Mouse (Mus musculus): ENCODE measurements at regions not wholly inside any gene's neighbourhood (a gene's known extent, or its start where the extent isn't known, plus 50 kb on each side); places are given as distances from the start of the nearest gene placed in this dataset.
"Not testable (repeated sequence)": the region's sequence is repeated elsewhere in the genome, so short reads cannot be mapped to it uniquely, and the experiment has no call there.

DNA sequence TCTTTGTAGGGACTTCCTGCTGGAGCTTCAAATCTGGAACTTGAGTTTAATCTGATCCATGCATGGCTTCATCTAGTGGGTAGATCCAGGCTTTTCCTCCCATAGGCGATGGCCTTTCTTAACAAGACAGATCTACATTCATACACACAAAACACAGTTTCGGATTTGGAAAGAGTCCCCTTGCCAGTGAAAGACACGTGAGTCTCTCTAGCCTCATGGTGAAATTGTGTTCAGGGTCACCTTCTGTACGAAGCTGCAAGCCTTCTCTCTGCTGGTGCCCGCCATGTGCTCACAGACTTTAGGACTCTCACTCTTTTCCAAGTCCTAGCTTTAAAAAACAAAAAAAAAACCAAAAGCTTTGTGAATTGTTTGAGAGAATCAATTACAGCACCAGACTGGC lies 51.4 kb upstream of the Dlx2 start:
- no peak overlapping the region for H3K9ac ChIP-seq
- H3K27me3 ChIP-seq = peaks cover 12% of the 10 kb centered on the region; the same call in 1 of the 2 replicates
- no peak for ATAC-seq (ENCODE audit: low FRiP score)
- H3K4me2 ChIP-seq = no peak overlapping the region
- no peaks in the 10 kb centered on the region for H3K9me3 ChIP-seq
- no peak overlapping the region for H3K4me3 ChIP-seq (replicated peaks)
- H3K4me1 ChIP-seq = peaks cover 5% of the 10 kb centered on the region
- no peaks in the 10 kb centered on the region for H3K36me3 ChIP-seq (replicated peaks)
- no peak overlapping the region for H3K27ac ChIP-seq
- WGBS = 81% methylated on average over 5 of the region's 5 CpGs

DNA sequence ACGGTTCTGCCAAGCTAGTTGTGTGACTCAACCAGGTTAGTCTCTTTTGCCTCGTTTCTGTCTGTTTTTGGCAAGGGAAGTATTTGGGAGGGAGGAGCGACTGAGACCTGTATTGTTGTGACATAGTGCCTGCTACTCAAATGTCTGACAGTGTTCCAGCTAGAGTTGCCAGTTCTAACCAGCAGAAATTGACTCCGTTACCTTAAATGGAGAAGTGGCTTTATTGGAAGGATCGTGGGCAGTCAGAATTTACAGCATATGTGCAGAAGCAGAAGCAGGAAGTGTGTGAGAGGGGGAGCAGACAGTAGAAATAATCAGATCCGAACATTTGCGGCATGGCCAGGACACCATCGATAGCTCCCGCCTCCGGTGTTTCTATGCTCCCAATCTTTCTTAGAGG lies 51.8 kb upstream of the Dlx2 start:
- H3K27ac ChIP-seq = no peak overlapping the region
- H3K9ac ChIP-seq = no peak overlapping the region
- H3K9me3 ChIP-seq = no peaks in the 10 kb centered on the region
- peaks cover 12% of the 10 kb centered on the region; the same call in 1 of the 2 replicates for H3K27me3 ChIP-seq
- H3K4me3 ChIP-seq (replicated peaks) = no peak overlapping the region
- no peaks in the 10 kb centered on the region for H3K36me3 ChIP-seq (replicated peaks)
- H3K4me1 ChIP-seq = peaks cover 5% of the 10 kb centered on the region
- no peak overlapping the region for H3K4me2 ChIP-seq
- no peak for ATAC-seq (ENCODE audit: low FRiP score)
- 68% methylated on average over 10 of the region's 10 CpGs for WGBS

DNA sequence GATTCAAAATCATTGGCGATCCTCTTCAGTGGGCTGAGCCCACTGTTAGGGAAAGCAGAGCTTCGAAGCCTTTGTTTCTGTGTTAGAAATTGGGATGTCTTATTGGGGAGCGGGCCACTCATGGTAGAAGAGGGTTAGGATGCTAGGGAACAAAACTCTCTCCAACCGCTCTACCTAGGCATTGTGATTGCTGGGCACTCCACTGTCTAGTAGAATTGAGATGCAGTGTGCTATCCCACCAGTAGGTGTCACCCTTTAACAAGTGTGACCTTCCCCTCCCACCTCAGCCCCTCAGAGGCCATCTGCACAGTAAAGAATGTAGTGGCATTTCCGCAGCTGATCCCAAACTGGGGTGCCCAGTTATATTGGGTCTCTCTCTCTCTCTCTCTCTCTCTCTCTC lies 52.2 kb upstream of the Dlx2 start:
- Histone ChIP-seq H3K9ac (no peak overlapping the region), H3K27ac (no peak overlapping the region), H3K4me1 (peaks cover 5% of the 10 kb centered on the region), H3K9me3 (no peaks in the 10 kb centered on the region), H3K36me3 (replicated peaks) (no peaks in the 10 kb centered on the region), H3K4me2 (no peak overlapping the region), H3K27me3 (peaks cover 12% of the 10 kb centered on the region; the same call in 1 of the 2 replicates), H3K4me3 (replicated peaks) (no peak overlapping the region)
- 13% methylated on average over 5 of the region's 5 CpGs for WGBS
- ATAC-seq (ENCODE audit: low FRiP score) = peak; percentile 85

DNA sequence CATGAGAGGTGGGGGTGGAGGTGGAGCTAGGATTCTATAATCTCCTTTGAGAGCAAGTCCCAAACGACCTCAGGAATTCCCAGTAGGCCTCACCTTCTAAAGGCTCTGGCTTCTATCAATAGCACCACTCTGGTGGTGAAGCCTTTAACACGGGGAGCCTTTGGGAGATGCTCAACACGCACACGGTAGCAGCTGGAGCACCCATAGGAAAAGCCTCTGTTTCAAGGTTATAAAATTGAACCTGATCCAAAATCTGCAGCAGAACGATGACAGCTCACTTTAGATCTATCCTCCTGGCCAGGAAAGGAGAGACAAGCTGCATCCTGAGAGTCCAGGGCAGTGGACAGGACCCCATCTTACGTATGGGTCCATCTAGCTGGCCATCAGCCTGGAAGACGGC lies 53.7 kb upstream of the Dlx2 start:
- Histone ChIP-seq H3K27ac (no peak overlapping the region), H3K4me2 (no peak overlapping the region), H3K9ac (no peak overlapping the region), H3K36me3 (replicated peaks) (no peaks in the 10 kb centered on the region), H3K9me3 (no peaks in the 10 kb centered on the region), H3K4me3 (replicated peaks) (no peak overlapping the region), H3K4me1 (peaks cover 5% of the 10 kb centered on the region; the same call in 1 of the 2 replicates), H3K27me3 (peaks cover 12% of the 10 kb centered on the region; the same call in 1 of the 2 replicates)
- WGBS = 69% methylated on average over 7 of the region's 7 CpGs
- ATAC-seq (ENCODE audit: low FRiP score) = no peak

DNA sequence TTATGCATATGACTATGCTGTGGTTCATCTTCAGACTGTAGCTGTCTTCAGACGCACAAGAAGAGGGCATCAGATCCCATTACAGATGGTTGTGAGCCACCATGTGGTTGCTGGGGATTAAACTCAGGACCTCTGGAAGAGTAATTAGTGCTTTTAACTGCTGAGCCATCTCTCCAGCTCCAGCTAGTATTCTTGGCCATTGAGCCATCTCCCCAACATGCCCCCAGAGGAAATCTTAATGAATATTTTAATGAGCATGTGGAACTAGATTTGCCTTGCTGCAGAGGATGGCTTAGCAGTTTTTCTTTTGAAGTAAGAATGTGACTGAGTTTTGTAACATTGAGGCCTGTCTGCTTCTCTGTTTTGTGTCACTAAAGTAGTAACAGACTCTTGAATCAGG lies 54.4 kb upstream of the Dlx2 start:
- no peak; the same call in 1 of the 2 replicates for ATAC-seq (ENCODE audit: low FRiP score)
- Histone ChIP-seq H3K4me2 (no peak overlapping the region), H3K27ac (no peak overlapping the region), H3K4me3 (replicated peaks) (no peak overlapping the region), H3K36me3 (replicated peaks) (no peaks in the 10 kb centered on the region), H3K9ac (no peak overlapping the region), H3K9me3 (no peaks in the 10 kb centered on the region), H3K4me1 (peaks cover 5% of the 10 kb centered on the region; the same call in 1 of the 2 replicates), H3K27me3 (peaks cover 12% of the 10 kb centered on the region; the same call in 1 of the 2 replicates)
- 41% methylated on average over 1 of the region's 1 CpGs for WGBS

DNA sequence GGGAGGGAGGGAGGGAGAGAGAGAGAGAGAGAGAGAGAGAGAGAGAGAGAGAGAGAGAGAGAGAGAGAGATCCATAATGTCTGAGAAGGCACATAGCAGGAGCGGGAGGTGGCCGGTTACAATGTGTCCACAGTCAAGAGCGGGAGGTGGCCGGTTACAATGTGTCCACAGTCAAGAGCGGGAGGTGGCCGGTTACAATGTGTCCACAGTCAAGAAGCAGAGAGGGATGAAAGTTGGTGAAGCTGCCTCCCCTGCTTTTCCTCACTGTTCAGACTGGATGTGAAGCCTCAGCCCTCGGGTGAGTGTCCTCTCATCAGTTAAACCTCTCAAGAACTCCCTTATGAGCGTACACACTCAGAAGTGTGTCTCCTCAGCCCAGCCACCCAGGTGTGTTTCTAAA lies 57.2 kb upstream of the Dlx2 start:
- not testable (repeated sequence) for H3K4me2 ChIP-seq; ATAC-seq (ENCODE audit: low FRiP score); H3K36me3 ChIP-seq (replicated peaks); H3K9me3 ChIP-seq; H3K4me3 ChIP-seq (replicated peaks); H3K9ac ChIP-seq; H3K27me3 ChIP-seq; H3K27ac ChIP-seq
- WGBS = 92% methylated on average over 8 of the region's 8 CpGs
- peaks cover 13% of the 10 kb centered on the region for H3K4me1 ChIP-seq

DNA sequence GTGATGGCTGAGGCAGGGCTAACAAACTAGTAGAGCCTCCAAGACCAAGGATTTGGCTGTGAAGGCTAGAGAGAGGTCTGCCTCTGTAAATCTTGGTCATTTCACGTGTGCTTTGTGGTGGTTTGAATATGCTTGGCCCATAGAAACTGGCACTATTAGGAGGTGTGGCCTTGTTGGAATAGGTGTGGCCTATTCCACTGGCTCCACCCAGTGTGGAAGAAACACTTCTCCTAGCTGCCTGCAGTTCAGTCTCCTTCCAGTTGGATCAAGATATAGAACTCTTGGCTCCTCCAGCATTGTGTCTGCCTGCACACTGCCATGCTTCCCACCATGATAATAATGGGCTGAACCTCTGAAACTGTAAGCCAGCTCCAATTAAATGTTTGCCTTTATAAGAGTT lies 59.1 kb upstream of the Dlx2 start:
- 88% methylated on average over 1 of the region's 1 CpGs for WGBS
- no peak overlapping the region for H3K4me2 ChIP-seq
- H3K36me3 ChIP-seq (replicated peaks) = no peaks in the 10 kb centered on the region
- H3K27me3 ChIP-seq = no peaks in the 10 kb centered on the region
- H3K4me1 ChIP-seq = peaks cover 20% of the 10 kb centered on the region
- no peak for ATAC-seq (ENCODE audit: low FRiP score)
- H3K9ac ChIP-seq = no peak overlapping the region
- H3K9me3 ChIP-seq = no peaks in the 10 kb centered on the region; the same call in 1 of the 2 replicates
- no peak overlapping the region for H3K27ac ChIP-seq
- no peak overlapping the region for H3K4me3 ChIP-seq (replicated peaks)

DNA sequence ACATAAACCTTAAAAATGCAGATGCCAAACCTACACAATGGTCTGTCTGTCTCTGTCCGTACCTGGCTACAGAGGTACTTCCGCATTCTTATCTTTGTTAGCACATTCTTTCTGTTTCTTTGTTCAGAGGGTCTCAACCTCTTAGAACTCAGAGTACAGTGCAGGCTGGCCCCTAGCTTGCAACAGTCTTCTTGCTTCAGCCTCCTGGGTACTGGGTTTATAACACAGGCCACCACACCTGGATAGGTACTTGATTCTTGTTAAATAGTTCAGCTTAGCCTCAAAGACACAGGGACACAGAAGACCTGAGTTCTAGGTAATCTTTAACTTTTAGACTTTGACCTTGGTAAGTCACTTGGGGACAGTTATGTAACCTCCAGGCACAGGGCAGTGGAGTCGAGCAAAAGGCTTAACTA lies 60.5 kb upstream of the Dlx2 start:
- ATAC-seq (ENCODE audit: low FRiP score) = no peak
- H3K4me1 ChIP-seq = peaks cover 30% of the 10 kb centered on the region
- WGBS = 88% methylated on average over 3 of the region's 3 CpGs

DNA sequence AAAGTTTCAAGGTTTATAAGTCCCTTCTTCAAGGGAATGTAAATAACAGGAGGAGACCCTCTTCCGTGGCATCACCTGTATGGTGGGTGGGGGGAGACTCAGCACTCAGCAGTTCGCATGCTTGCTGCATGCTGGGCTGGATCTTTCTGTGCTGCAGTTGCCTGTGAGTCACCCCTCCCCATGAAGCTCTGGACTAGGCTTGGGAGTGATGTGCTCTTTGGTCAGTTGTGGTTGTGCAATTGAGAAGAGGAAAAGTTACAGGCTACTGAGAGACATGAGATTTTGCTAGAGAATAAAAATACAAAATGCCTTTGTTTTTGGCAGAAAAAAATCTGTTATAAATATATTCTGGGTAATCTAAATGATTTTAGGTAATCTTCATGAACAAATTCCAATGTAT lies 66.7 kb upstream of the Dlx2 start:
- Histone ChIP-seq H3K4me2 (peak overlapping the region; percentile 30), H3K27ac (peak overlapping the region; percentile 89)
- 46% methylated on average over 2 of the region's 2 CpGs for WGBS

More for the DNA sequence above, 60.5 kb upstream of the Dlx2 start:
- H3K9me3 ChIP-seq = no peaks in the 10 kb centered on the region; the same call in 1 of the 2 replicates
- no peak overlapping the region for H3K27ac ChIP-seq
- H3K27me3 ChIP-seq = no peaks in the 10 kb centered on the region
- no peaks in the 10 kb centered on the region for H3K36me3 ChIP-seq (replicated peaks)
- H3K9ac ChIP-seq = no peak overlapping the region
- no peak overlapping the region for H3K4me3 ChIP-seq (replicated peaks)
- no peak overlapping the region for H3K4me2 ChIP-seq

DNA sequence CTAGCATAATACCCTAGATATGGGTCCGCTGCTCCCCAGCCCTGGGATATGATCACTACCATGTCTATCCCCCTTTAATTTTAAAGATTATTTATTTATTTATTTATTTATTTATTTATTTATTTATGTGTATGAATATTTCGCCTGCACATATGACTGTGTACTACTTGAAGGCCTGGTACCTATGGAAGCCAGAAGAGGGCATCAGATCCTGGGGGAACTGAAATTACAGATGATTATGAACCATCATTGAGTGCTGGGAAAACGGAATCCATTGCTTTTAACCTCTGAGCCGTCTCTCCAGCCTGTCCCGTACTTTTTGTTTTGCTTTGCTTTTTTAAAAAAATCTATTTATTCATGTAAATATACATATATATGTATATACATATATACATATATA lies 70.0 kb upstream of the Dlx2 start:
- Histone ChIP-seq H3K9me3 (0 out of 2 replicates have a peak, but pooled peaks cover 3% of the 10 kb centered on the region), H3K27me3 (no peaks in the 10 kb centered on the region), H3K36me3 (replicated peaks) (no peaks in the 10 kb centered on the region), H3K4me2 (no peak overlapping the region), H3K4me3 (replicated peaks) (no peak overlapping the region), H3K4me1 (peaks cover 16% of the 10 kb centered on the region), H3K27ac (no peak overlapping the region), H3K9ac (no peak overlapping the region)
- no peak for ATAC-seq (ENCODE audit: low FRiP score)
- 87% methylated on average over 5 of the region's 5 CpGs for WGBS

More for the DNA sequence above, 66.7 kb upstream of the Dlx2 start:
- ATAC-seq (ENCODE audit: low FRiP score) = 0 out of 2 replicates have a peak, but pooled peaks have one; percentile 21
- Histone ChIP-seq H3K36me3 (replicated peaks) (no peaks in the 10 kb centered on the region), H3K9me3 (no peaks in the 10 kb centered on the region), H3K4me3 (replicated peaks) (no peak overlapping the region), H3K9ac (no peak overlapping the region), H3K4me1 (peaks cover 35% of the 10 kb centered on the region), H3K27me3 (no peaks in the 10 kb centered on the region)

DNA sequence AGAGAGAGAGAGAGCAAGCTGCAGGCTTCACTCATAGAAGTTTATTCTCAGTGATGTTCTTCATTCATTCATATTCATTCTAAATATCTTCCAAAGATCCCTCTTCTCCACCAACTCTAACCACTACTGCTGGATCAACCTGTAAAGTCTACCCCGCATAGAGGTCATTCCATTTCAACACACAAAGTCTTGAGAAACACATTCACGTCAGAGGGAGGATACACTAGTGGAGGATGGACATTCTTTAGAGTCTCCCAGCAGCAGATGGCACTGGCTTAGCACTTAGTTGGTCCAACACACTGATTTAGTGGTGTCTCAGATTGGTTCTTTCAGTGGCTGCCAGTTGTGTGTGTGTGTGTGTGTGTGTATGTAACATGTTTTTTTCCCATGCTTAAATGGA lies 74.9 kb upstream of the Dlx2 start:
- WGBS = 94% methylated on average over 2 of the region's 2 CpGs

DNA sequence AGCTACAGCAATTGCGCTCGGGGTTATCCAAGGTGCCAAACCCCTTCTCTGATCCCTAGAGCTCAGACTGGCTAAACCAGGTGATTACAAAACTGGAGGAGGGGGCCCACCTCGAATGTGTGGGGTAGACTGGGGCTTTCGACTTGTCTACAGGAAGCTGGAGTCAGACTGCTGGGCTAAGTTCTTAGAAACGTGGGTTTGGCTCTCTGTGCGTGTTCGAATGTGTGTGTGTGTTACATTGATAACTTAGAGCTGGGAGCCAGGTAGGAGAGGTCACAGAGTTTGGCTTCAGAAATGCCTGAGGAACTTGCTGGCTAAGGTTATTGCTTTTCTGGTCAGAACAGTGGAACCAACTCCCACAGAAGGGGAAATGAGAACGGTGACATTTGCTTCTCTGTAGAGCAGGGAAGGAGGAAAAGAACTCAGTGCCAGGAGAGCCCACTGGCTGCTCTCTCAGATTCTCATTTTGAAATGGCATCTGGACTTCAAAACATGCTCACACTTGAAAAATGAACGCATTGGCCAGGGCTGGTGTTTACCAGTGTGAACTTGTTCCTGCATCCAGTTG lies 76.1 kb upstream of the Dlx2 start:
- H3K4me3 ChIP-seq (replicated peaks) = no peak overlapping the region
- H3K36me3 ChIP-seq (replicated peaks) = no peaks in the 10 kb centered on the region
- H3K27me3 ChIP-seq = no peaks in the 10 kb centered on the region
- H3K4me1 ChIP-seq = peaks cover 31% of the 10 kb centered on the region
- no peak overlapping the region for H3K4me2 ChIP-seq
- no peak overlapping the region for H3K9ac ChIP-seq
- 0 out of 2 replicates have a peak, but pooled peaks cover 3% of the 10 kb centered on the region for H3K9me3 ChIP-seq
- no peak overlapping the region for H3K27ac ChIP-seq
- ATAC-seq (ENCODE audit: low FRiP score) = no peak
- 79% methylated on average over 9 of the region's 9 CpGs for WGBS

More for the DNA sequence above, 74.9 kb upstream of the Dlx2 start:
- no peak overlapping the region for H3K9ac ChIP-seq
- ATAC-seq (ENCODE audit: low FRiP score) = no peak
- H3K4me1 ChIP-seq = peaks cover 19% of the 10 kb centered on the region
- 0 out of 2 replicates have a peak, but pooled peaks cover 3% of the 10 kb centered on the region for H3K9me3 ChIP-seq
- H3K27me3 ChIP-seq = no peaks in the 10 kb centered on the region
- no peak overlapping the region for H3K27ac ChIP-seq
- H3K4me3 ChIP-seq (replicated peaks) = no peak overlapping the region
- no peak overlapping the region for H3K4me2 ChIP-seq
- no peaks in the 10 kb centered on the region for H3K36me3 ChIP-seq (replicated peaks)

DNA sequence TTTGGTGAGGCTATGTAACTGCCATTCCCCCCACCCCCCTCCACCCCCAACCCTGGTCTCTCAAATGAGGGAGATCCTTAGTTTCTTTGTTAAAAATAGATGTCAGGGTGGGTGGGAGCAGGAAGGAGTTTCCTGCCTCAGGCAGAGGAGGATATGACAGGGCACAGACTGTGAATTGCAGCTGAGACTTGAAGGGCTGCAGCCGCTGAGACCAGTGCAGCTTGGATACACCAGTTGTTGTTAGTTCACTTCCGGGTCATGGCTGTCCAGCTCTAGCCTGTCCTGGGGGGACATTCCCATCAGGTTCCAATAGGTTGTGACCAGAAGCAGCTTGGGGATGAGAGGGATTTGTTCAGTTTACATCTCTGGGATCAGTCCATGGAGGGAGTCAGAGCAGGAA lies 76.6 kb upstream of the Dlx2 start:
- no peaks in the 10 kb centered on the region for H3K27me3 ChIP-seq
- 0 out of 2 replicates have a peak, but pooled peaks cover 3% of the 10 kb centered on the region for H3K9me3 ChIP-seq
- H3K27ac ChIP-seq = no peak overlapping the region
- no peak overlapping the region for H3K9ac ChIP-seq
- H3K36me3 ChIP-seq (replicated peaks) = no peaks in the 10 kb centered on the region
- peaks cover 31% of the 10 kb centered on the region for H3K4me1 ChIP-seq
- no peak overlapping the region for H3K4me2 ChIP-seq
- H3K4me3 ChIP-seq (replicated peaks) = no peak overlapping the region
- 78% methylated on average over 2 of the region's 2 CpGs for WGBS
- no peak for ATAC-seq (ENCODE audit: low FRiP score)
